Mouse (Mus musculus): ENCODE results near the gene Myo1h.

DNA sequence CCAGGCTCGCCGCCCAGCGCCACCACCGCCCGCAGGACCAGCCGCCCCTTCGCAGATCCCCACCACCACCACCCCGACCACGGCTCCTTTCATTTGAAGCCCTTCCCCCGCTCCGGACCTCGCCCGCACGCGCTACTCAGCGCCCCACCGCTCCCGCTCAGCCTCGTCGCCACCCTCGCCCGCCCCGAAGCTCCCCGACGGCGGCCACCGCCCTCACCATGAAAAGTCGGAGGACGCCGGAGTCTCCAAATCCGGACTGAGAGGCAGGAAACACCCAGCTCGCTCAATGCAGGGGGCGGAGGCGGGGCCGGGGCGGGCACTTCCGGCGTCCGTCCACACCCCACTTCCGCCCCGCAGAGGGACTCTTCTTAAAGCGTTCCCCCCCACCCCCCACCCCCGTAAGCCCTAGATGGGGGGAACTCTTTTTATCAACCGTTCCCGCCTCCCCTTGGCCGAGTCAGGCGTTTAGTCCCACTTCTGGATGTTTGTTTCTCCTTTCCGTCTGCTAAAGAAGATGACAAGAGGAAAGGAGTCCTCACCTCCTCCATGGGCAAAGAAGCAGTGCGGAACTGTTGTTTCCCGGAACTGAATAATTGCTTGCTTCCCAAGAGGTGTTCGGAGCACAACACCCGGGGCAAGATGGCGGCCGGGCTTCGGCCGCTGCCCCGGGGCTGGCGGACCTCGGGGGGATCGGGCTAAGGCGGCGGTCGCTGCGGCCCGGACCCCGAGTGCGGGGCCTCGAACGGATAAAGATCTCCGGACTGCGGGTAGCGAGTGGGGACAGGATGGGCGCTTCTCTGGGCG is 91.4 kb downstream of the Myo1h start, which contains the start of the genes Kctd10 and Ube3b:
- TF ChIP-seq POLR2A (IDR thresholded peaks at IDR 0.05; ENCODE audit: low read depth, low read length) = peak; percentile 91
- no peak for TF ChIP-seq CTCF (IDR thresholded peaks at IDR 0.05; ENCODE audit: borderline replicate concordance, insufficient read depth, low read length)

Data from embryonic fibroblast, embryonic 13.5 days (primary cell).